Mouse (Mus musculus) brown adipose tissue, adult 24 weeks (tissue): ENCODE measurements at regions not wholly inside any gene's neighbourhood (a gene's known extent, or its start where the extent isn't known, plus 50 kb on each side); places are given as distances from the start of the nearest gene placed in this dataset.

Experiments
- H3K27ac ChIP-seq: fragments of 200-500 bp; replicated peaks from 2 replicates; pipeline ENCODE4 v1.5.1; 2012; ENCODE audit warnings: low read depth, mild to moderate bottlenecking, low read length
- H3K4me1 ChIP-seq: fragments of 200-500 bp; 2 replicates; pipeline ENCODE4 v1.6.1; 2012; ENCODE audit warnings: low read length, mixed read lengths; ENCODE audit not compliant: control insufficient read depth, insufficient read depth, insufficient read length
- H3K4me3 ChIP-seq: fragments of 200-500 bp; 2 replicates; pipeline ENCODE4 v1.5.1; 2012; ENCODE audit warnings: low read depth, mild to moderate bottlenecking, low read length, moderate library complexity; ENCODE audit not compliant: insufficient read depth

DNA sequence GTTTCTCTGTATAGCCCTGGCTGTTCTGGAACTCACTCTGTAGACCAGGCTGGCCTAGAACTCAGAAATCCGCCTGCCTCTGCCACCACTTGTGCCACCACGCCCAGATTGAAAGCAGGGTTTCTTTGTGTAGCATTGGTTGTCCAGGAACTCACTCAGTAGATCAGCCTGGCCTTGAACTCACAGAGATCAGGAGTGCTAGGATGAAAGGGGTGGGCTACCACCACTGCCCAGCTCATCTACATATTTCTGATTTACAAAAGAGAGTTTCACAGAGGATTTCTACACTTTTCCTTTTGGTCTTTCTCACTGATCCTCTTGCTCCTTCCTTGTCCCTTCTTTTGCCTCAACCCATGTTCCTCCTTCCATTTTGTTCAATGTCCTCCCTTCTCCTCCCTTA lies 53.1 kb upstream of the Lbx1 start:
- Histone ChIP-seq H3K4me3 (no peak overlapping the region), H3K27ac (no peak overlapping the region), H3K4me1 (no peaks in the 10 kb centered on the region)

DNA sequence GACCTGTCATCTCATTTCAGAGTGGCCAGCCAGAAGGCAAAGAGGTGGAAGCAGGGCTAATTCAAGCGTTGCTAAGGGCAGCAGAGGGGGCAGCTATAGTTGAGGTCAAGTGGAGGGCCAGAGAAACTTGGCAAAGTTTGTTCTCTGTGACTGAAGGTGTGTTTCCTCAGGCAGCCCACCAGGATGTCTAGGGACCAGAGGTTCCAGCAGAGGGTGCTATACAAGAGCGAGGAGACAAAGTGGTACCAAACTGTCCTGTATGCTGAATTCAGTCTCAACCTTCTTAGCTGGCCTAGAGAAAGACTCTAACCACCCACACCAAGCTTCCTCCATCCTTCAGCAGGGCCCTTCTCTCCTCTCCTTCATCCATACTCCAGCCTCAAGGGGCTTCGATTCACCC lies 62.2 kb upstream of the Lbx1 start:
- Histone ChIP-seq H3K4me1 (no peaks in the 10 kb centered on the region), H3K4me3 (no peak overlapping the region), H3K27ac (no peak overlapping the region)

DNA sequence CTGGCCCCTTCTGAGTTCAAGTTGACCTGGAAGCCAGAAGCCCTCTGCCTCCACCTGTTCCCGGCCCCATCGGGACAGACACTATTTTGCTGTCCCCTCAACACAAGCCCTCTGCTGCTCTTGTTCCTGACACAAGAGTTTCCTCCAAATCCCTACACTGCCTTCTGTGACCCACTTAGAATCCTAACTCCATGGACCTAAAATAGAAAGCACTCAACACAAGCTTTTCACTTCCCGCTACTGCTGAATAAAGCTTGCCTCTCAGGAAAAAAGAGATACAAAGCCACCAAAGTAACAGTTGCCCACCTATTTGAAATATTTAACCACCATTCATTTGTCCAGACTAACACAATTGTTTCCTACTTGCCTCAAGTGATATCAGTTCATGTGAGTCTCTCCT lies 63.7 kb upstream of the Lbx1 start:
- H3K4me1 ChIP-seq = no peaks in the 10 kb centered on the region
- H3K4me3 ChIP-seq = no peak overlapping the region
- H3K27ac ChIP-seq = no peak overlapping the region

DNA sequence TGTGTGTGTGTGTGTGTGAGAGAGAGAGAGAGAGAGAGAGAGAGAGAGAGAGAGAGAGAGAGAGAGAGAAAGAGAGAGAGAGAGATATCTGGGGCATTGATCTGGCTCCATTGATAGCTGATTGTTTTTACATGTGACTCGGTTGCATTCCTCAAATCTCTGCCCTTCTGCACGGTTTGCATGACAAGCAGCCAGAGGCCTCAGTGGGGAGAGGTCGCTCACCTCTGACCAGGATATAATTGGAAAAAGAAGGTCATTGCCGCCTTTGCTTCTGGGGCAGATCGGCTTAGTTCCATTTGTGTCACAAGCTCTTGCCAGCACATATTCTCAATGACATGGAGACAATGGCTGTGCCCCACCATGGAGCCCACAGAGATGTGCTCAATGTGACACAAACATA lies 63.8 kb upstream of the Btrc start:
- no peaks in the 10 kb centered on the region for H3K4me1 ChIP-seq
- H3K4me3 ChIP-seq = no peak overlapping the region
- H3K27ac ChIP-seq = no peak overlapping the region

DNA sequence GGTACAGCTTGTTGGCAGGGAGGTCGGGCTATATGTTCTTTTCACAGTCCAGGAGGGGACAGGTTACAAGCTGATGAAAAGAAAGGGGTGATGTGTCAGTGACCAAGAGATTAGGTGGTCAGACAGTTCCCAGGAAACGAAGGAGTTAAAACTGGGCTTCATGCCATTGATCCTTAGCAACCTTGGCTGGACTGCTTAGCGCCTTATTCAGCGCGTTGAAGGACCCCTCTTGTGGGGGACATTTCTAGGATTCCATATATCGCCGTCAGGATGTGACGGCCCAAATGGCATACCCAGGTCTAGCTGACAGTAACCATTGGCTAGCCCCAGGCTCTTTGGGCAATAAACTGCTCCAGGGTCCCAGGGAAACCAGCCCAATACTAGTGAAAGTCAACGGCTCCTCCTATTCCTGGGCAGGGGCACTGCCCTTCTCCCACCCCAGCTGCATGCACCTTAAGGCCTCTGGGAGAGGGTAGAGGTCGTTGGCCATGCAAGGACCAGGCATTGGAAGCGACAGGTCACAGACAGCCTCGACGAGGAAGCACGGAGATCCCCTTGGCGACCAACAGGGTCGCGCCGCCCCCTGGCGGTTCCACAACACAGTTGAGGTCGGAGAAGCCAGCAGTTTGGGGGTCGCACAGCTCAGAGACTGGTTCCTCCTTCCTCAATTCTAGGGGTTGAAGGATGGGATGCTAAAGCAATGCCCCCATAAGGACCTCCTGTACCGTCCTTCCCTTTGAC lies 62.7 kb upstream of the Btrc start:
- peak overlapping the region; percentile 52 for H3K4me3 ChIP-seq
- H3K4me1 ChIP-seq = no peaks in the 10 kb centered on the region
- H3K27ac ChIP-seq = no peak overlapping the region

DNA sequence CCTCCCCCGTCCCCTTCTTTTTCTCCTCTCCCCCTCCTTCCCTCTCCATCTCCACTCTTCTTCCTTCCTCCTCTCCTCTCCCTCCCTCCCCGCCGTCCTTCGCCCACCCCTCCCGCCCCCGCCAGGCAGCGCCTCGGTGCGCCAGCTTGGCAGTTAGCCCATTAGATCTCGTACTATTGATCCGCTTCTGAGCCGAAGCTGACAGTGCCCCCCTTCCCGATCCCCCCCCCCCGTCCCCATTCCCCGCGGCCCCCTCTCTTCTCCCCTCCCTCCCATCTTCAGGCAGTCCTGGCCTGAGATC lies 62.2 kb upstream of the Btrc start:
- H3K4me1 ChIP-seq = no peaks in the 10 kb centered on the region
- H3K4me3 ChIP-seq = peak overlapping the region; percentile 52
- H3K27ac ChIP-seq = no peak overlapping the region

DNA sequence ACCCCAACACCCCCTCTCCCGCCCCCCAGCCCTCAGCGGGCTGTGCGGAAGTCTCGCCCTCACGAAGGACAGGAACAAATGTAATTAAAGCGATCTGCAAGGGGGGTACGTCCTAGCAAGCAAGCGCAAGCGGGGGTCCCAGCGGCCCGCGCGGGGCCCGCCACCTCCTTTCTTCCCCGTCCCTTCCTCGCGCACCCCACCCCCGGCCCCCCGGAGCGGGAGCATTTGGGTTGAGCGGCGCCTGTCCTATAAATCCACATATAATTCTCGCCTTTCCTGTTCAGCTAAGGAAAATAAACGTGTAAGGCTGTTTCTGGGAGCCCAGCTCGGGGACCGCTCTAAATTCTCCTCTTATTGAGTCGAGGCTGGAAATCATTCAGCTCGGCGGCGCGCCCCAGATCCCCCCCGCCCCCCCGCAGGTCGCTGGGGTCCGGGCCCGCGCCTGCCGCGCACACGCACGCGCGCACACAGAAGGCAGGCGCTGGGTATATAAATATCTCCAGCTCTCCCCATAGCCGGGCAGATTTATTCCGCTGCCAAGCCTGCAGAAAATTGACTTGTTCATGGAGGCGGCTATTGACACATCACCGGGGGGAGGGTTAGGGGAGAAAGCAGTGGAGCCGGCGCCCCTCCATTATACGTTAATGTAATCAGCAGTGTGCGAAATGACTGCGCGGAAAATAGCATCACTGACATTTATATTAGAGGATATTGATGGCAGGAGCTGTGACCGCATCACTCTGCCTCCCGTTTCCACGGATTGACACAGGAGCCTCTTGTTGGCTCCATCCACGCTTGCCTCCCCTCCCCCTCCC lies 61.6 kb upstream of the Btrc start:
- Histone ChIP-seq H3K4me1 (no peaks in the 10 kb centered on the region), H3K27ac (no peak overlapping the region), H3K4me3 (peak overlapping the region; percentile 39)

DNA sequence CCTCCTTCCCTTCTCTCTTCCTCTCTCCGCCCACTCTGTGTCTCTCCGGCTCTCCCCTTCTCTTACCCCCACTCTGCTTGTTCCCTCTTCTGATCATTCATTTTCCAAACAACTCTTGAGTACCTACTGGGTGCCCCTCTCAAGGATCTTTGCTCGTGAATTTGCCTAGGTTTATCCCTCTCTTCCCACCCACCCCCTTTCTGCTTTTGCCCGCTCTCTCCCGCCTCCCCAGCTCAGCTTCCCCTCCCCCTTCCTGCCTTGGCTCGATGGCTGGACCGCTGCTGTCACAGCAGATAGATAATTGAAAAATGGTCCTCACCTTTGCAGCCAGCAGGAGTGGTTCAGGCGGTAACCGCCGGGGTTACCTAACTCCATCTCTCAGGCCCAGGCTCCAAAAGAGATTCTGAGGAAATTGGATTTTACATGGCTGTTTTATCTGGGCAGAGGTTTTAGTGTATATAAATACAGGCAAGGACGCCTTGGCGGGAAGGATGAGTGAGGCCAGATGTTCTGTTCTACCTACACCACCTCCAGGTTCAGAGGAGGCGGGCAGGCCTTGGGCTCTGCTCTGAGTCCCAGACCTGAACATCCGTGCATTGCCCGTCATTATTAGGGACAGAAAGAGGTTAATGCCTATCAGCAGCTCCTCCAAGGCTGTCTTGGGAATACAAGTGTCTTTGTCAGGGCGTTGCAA lies 60.8 kb upstream of the Btrc start:
- Histone ChIP-seq H3K4me1 (no peaks in the 10 kb centered on the region), H3K4me3 (peak overlapping the region; percentile 39; the same call in 1 of the 2 replicates), H3K27ac (no peak overlapping the region)

DNA sequence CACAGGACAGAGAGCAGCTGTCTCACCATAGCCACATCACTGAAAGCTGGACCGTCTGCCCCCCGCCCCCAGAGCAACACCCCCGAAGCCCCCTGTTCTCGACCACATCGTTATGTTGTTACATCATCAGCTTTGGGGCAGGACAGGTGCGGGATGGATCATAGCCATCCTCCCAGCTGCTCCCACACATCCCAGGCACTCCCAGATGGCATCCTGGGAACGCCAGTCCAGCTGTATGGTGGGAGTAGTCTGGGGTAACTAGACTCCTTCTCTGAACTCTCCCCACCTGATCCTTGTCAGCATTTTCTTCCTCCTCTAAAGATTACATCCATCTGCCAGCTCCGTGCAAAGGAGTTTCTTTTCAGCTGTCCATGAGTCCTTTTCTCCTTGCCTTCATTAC lies 59.0 kb upstream of the Btrc start:
- no peak overlapping the region for H3K27ac ChIP-seq
- no peak overlapping the region for H3K4me3 ChIP-seq
- no peaks in the 10 kb centered on the region for H3K4me1 ChIP-seq

DNA sequence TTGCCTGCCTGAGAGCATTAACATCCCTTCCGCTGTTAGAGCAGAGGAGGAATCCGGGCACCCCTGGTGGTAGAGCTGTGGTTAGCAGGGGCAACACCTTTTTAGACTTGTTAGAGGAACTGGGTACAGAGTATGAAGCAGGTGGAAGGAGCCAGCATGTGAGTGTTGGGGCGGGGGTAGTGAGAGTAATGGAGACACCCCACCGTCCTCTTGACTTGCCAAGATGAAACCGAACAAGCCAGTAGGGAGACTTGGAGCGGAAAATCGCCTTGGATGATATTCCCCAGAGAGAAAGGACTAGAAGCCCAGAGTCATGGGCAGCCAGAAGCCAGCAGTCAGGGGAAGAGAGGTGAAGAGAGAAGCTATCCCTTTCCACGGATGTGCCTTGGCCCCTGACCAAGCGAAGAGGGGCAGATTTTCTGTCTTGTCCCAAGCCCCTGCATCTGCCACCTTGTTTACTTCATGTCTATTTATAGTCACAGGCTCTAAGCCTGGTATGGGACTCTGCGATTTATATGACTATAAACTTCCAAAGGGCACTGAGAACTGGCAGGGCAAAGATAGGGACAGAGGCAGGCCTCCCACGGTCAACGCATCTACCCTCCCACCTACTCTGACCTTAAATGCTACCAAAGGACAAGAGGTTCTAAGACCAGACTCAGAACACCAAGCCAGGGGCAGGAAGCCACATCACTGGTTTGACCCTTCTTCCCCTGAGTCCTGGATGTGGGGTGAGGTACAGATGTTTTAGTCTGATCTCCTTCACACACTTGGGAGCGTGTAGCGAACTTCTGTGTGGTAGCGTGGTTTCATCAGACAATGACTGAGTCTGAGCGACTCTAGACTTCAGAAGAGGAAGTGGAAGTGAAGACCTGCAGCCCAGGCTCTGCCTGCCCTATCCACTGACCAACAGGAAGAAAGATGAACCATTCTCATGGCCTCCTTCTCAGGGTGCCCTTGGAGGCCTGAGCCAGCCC lies 55.9 kb upstream of the Btrc start:
- H3K4me1 ChIP-seq = no peaks in the 10 kb centered on the region
- H3K4me3 ChIP-seq = no peak overlapping the region
- no peak overlapping the region for H3K27ac ChIP-seq

DNA sequence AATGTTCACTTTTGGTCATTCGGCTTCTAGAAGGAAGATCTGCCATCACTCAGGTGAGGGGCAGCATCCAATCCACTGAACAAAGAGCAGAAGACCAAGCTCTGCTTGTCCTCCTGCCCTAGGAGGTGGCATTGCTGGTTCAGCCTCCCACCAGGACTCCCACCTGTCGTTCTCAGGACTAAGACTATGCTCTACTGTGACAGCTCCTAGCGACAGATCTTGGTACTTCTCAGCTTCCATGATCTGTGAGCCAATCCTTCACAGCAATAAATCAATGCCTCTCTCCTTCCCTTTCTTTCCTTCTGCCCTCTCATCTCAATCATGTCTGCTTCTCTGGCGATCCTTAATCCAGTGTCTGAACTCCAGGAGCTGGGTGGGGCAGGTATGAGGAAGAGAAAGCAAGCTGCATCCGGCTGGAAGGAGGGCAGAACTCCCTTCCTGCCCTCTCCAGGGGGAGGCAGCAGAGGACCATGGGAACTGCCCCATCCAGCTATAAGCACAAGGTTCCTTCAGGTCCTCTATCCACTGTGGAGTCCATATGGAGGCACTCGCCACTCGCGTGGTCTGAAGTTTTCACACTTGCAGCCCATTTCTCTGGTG lies 54.8 kb upstream of the Btrc start:
- Histone ChIP-seq H3K4me3 (no peak overlapping the region), H3K4me1 (no peaks in the 10 kb centered on the region), H3K27ac (no peak overlapping the region)

DNA sequence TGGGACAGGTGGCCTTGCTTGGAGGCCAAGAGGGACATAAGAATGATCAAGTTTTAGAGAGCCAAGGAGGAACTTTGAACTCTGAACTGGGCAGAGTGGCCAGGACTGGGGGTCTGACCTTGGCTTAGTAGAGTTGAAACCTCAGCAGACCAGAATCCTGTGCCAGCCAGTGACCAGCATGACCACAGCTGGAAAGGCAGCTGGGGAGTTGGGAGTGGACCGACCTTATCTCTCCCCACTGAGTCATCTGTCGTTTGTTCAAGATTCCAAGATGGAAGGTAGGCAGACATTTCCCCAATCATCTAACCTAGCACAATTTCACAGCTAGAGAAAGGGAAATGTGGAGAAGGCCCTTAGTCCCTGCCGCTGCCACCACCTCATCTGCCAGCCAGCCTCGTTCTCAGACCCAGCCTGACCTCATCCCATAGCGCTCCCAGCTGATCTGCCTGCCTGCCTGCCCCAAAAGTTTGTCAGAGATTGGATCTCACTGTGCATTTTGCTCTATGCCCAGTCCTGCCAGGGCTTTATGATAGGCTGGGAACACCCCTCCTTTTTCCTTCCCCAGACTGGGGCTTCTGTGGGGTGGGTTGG lies 53.1 kb upstream of the Btrc start:
- H3K4me1 ChIP-seq = no peaks in the 10 kb centered on the region
- H3K27ac ChIP-seq = no peak overlapping the region
- H3K4me3 ChIP-seq = no peak overlapping the region

DNA sequence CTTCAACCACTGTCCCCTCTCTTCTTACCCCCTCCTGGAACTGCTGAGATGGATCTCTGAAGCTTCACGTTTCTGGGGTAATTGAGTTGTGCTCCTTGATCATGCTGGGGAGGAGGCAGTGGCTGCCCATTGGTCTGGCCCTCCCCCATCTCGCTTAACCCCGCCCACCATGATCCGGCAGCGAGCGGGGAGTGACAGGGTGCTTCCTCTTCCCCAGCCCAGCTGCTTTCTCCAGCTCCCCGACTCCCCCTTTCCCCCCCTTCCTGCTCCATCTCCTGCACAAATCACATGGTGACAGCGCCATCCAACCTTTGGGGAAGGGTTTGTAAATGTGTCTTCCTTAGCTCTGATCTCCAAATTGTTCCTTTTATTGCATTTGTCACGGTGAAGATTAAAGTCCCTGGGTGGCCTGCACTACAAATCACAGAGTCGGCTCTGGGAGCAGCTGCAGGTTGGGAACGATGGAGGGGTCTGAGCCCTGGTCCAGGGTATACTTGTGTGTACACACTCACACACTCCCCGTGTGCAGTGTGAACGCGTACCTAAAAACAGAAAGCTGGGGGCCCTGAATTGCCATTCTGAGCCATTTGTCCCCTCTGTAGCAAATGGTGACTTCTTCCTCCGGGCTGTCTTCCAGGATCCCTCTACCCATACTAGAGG lies 52.5 kb upstream of the Btrc start:
- Histone ChIP-seq H3K4me3 (peak overlapping the region; percentile 32), H3K27ac (no peak overlapping the region), H3K4me1 (no peaks in the 10 kb centered on the region)
